Mouse (Mus musculus): ENCODE measurements around the gene Acta2.

Acta2 gene

GRCm38 (mm10) chr19:34270106-34270726 lies 14.8 kb upstream of the Acta2 start:
- peak; percentile 57 for DNase-seq (ENCODE audit: low read depth, low spot score)

- DNase-seq (ENCODE audit: low read depth, low spot score) = no peak
Measured at GRCm38 (mm10) chr19:34268991-34269390, 13.6 kb upstream of the Acta2 start.

- no peak for DNase-seq (ENCODE audit: low read depth, low spot score)
Measured at GRCm38 (mm10) chr19:34265604-34266193, 10.3 kb upstream of the Acta2 start.

- no peak for DNase-seq (ENCODE audit: low read depth, low spot score)
Measured at GRCm38 (mm10) chr19:34262273-34262974, 7.0 kb upstream of the Acta2 start.

GRCm38 (mm10) chr19:34256936-34257335 lies 1.5 kb upstream of the Acta2 start:
- DNase-seq (ENCODE audit: low read depth, low spot score) = no peak

GRCm38 (mm10) chr19:34256149-34256548 lies 759 bp upstream of the Acta2 start:
- no peak for DNase-seq (ENCODE audit: low read depth, low spot score)

GRCm38 (mm10) chr19:34254101-34254879 lies 1.1 kb downstream of the Acta2 start:
- DNase-seq (ENCODE audit: low read depth, low spot score) = no peak

- DNase-seq (ENCODE audit: low read depth, low spot score) = no peak
Measured at GRCm38 (mm10) chr19:34252450-34252849, 2.9 kb downstream of the Acta2 start.

GRCm38 (mm10) chr19:34251900-34252299 lies 3.5 kb downstream of the Acta2 start:
- no peak for DNase-seq (ENCODE audit: low read depth, low spot score)

GRCm38 (mm10) chr19:34250621-34251020 lies 4.8 kb downstream of the Acta2 start:
- DNase-seq (ENCODE audit: low read depth, low spot score) = no peak

- DNase-seq (ENCODE audit: low read depth, low spot score) = no peak
Measured at GRCm38 (mm10) chr19:34248558-34248957, 6.8 kb downstream of the Acta2 start.

- peak; percentile 79 for DNase-seq (ENCODE audit: low read depth, low spot score)
Measured at GRCm38 (mm10) chr19:34244056-34244455, 11.3 kb downstream of the Acta2 start.

GRCm38 (mm10) chr19:34242925-34243324 lies 12.5 kb downstream of the Acta2 start:
- no peak for DNase-seq (ENCODE audit: low read depth, low spot score)

- peak; percentile 49 for DNase-seq (ENCODE audit: low read depth, low spot score)
Measured at GRCm38 (mm10) chr19:34241247-34241915, 14.0 kb downstream of the Acta2 start.

- no peak for DNase-seq (ENCODE audit: low read depth, low spot score)
Measured at GRCm38 (mm10) chr19:34240273-34241039, 14.9 kb downstream of the Acta2 start.

GRCm38 (mm10) chr19:34237746-34238145 lies 17.6 kb downstream of the Acta2 start:
- DNase-seq (ENCODE audit: low read depth, low spot score) = no peak

GRCm38 (mm10) chr19:34236049-34236448 lies 19.3 kb downstream of the Acta2 start:
- DNase-seq (ENCODE audit: low read depth, low spot score) = no peak

GRCm38 (mm10) chr19:34233944-34234343 lies 21.4 kb downstream of the Acta2 start:
- no peak for DNase-seq (ENCODE audit: low read depth, low spot score)

- DNase-seq (ENCODE audit: low read depth, low spot score) = peak; percentile 59
Measured at GRCm38 (mm10) chr19:34232326-34232725, 23.1 kb downstream of the Acta2 start.

- DNase-seq (ENCODE audit: low read depth, low spot score) = no peak
Measured at GRCm38 (mm10) chr19:34231596-34231995, 23.8 kb downstream of the Acta2 start.

GRCm38 (mm10) chr19:34222805-34223204 lies 32.6 kb downstream of the Acta2 start:
- DNase-seq (ENCODE audit: low read depth, low spot score) = peak; percentile 61

Measured in ZHBTc4 (cell line).